Mouse (Mus musculus): ENCODE results near the gene Cyp2d11. TPM values are rescaled to one million over a fixed set of nuclear protein-coding genes. Genes with fewer than 3 reads are reported as not detected.

Cyp2d11 gene
- not detected in 4 replicates for total RNA-seq (2023)

GRCm38 (mm10) chr15:82393922-82394321, at the start of gene Cyp2d11:
Gene Cyp2d11, minus strand, starts transcription at chr15:82394022.

GRCm38 (mm10) chr15:82433137-82433536, 39.3 kb upstream of the Cyp2d11 start, which contains the start of gene Cyp2d9:
Gene Cyp2d9, plus strand, starts transcription at chr15:82433437.

GRCm38 (mm10) chr15:82406981-82407380, 13.2 kb upstream of the Cyp2d11 start, which contains the start of gene Cyp2d10:
Gene Cyp2d10, minus strand, starts transcription at chr15:82407195.

GRCm38 (mm10) chr15:82379871-82380713, 13.7 kb downstream of the Cyp2d11 start, which contains the start of gene Cyp2d22:
Gene Cyp2d22, minus strand, starts transcription at chr15:82380260.

DNA sequence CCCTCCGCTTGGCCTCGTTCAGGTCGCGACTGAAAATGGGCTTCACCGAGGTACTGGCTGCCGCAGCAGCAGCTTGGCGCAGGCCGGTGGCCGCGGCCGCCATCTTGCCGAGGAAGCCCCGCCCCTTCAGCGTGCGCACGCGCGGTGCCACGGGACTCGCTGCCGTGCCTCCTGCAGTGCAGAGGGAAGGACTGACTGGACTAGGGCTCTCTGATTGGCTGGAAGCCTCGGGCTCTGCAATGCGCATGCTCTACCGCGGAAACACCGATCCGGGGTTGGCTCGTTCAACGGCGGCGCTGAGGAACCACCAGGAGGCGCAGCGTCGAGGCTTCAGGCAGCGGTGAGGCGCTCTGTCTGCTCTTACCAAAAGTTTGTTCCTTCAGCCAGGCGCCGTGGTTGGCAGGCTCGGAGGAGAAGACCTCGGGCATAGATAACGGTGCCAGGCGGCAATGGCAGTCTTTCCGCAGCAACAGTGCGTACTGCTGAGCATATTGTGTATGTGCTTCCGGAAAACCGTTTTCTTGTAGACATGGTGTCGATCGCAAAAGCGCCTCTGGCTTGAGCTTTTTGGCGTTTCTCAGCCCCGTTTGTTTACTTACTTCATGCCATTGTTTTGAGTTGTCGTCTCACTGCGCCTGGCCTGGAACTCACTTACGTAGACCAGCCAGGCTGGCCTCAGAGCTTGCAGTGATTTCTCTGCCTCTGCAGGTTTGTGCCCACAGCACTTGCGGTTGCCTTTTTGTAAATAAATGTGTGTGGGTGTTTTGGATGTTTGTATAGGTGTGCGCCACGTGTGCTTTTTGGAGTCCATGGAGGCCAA, 39.5 kb downstream of the Cyp2d11 start, which contains the start of gene Ndufa6:
TSS of gene Ndufa6 (minus strand) at position 197 of the 820 bp plus-strand sequence.

Other genes with a start within 250 kb of the Cyp2d11 start
- gene Srebf2, start 246.8 kb downstream of the Cyp2d11 start, total RNA-seq (2023) = 225 to 235 TPM (median 230 TPM) in 4 replicates
- 5.3 to 9.3 TPM (median 6.8 TPM) in 4 replicates for gene Shisa8, start 181.2 kb downstream of the Cyp2d11 start, total RNA-seq (2023)
- gene Tnfrsf13c, start 169.7 kb downstream of the Cyp2d11 start, total RNA-seq (2023) = 282 to 319 TPM (median 304 TPM) in 4 replicates
- 1.3 to 4.6 TPM (median 1.4 TPM) in 3 of 4 replicates, not detected in the other for gene Cenpm, start 149.3 kb downstream of the Cyp2d11 start, total RNA-seq (2023)
- 0.36 TPM in 1 of 4 replicates, not detected in the others for gene 1500009C09Rik, start 141.6 kb downstream of the Cyp2d11 start, total RNA-seq (2023)
- gene Sept3, start 119.1 kb downstream of the Cyp2d11 start, total RNA-seq (2023) = 0.21 TPM in 1 of 4 replicates, not detected in the others
- gene Wbp2nl, start 95.1 kb downstream of the Cyp2d11 start, total RNA-seq (2023) = not detected in 4 replicates
- gene Naga, start 55.1 kb downstream of the Cyp2d11 start, total RNA-seq (2023) = 55.4 to 59.8 TPM (median 57.8 TPM) in 4 replicates
- gene Pheta2, start 55.1 kb downstream of the Cyp2d11 start, total RNA-seq (2023) = 2.2 TPM in 1 of 4 replicates, not detected in the others
- 89.7 to 104 TPM (median 94.2 TPM) in 4 replicates for gene Smdt1, start 55.1 kb downstream of the Cyp2d11 start, total RNA-seq (2023)
- gene Ndufa6, start 39.7 kb downstream of the Cyp2d11 start, total RNA-seq (2023) = 97.1 to 115 TPM (median 103 TPM) in 4 replicates
- 5.5 to 10.3 TPM (median 9.3 TPM) in 4 replicates for gene Cyp2d22, start 13.8 kb downstream of the Cyp2d11 start, total RNA-seq (2023)
- gene Cyp2d10, start 13.2 kb upstream of the Cyp2d11 start, total RNA-seq (2023) = not detected in 4 replicates
- not detected in 4 replicates for gene Cyp2d9, start 39.4 kb upstream of the Cyp2d11 start, total RNA-seq (2023)
- gene Cyp2d12, start 161.1 kb upstream of the Cyp2d11 start, total RNA-seq (2023) = not detected in 4 replicates
- gene Cyp2d34, start 226.9 kb upstream of the Cyp2d11 start, total RNA-seq (2023) = not detected in 4 replicates